Mouse (Mus musculus): ENCODE measurements around the gene Hey2.

GRCm38 (mm10) chr10:30845101-30845825 is 2.7 kb upstream of the Hey2 start:
- TF ChIP-seq CTCF (IDR thresholded peaks at IDR 0.05; ENCODE audit: insufficient read depth, low read depth, low read length): no peak
- no peak for TF ChIP-seq POLR2A (IDR thresholded peaks at IDR 0.05; ENCODE audit: insufficient read depth, low read depth, low read length)

Data from olfactory bulb, adult 2 months (tissue).